Mouse (Mus musculus): ENCODE results near the gene Golph3l. TPM values are rescaled to one million over a fixed set of nuclear protein-coding genes. Genes with fewer than 3 reads are reported as not detected.

The Golph3l gene
- total RNA-seq, 2 experiments from 2014 or later = 18.0 to 19.9 TPM

Other genes with a start within 250 kb of the Golph3l start
- 10 to 100 TPM; 10.9 to 11.6 TPM for gene Setdb1, start 231.7 kb upstream of the Golph3l start, total RNA-seq (2021)
- gene 4930558C23Rik, start 186.1 kb upstream of the Golph3l start, total RNA-seq (2021) = not detected
- gene Arnt, start 154.5 kb upstream of the Golph3l start, total RNA-seq (2021) = 10 to 100 TPM; 34.0 to 34.9 TPM
- 1 to 10 TPM; 5.5 to 7.4 TPM for gene Ctsk, start 89.7 kb upstream of the Golph3l start, total RNA-seq (2021)
- gene Ctss, start 62.1 kb upstream of the Golph3l start, total RNA-seq (2021) = 10 to 100 TPM; 18.2 to 24.3 TPM
- not detected for gene Hormad1, start 29.3 kb upstream of the Golph3l start, total RNA-seq (2021)
- gene Ensa, start 36.1 kb downstream of the Golph3l start, total RNA-seq (2021) = 10 to 100 TPM; 74.3 to 75.2 TPM
- 100 to 1,000 TPM; 159 to 167 TPM for gene Mcl1, start 69.9 kb downstream of the Golph3l start, total RNA-seq (2021)
- 10 to 100 TPM; 39.1 to 40.6 TPM for gene Adamtsl4, start 99.0 kb downstream of the Golph3l start, total RNA-seq (2021)
- 10 to 100 TPM; 46.4 to 52.7 TPM for gene Ecm1, start 150.6 kb downstream of the Golph3l start, total RNA-seq (2021)
- 10 to 100 TPM; 44.4 to 49.4 TPM for gene Tars2, start 171.3 kb downstream of the Golph3l start, total RNA-seq (2021)
- 10 to 100 TPM; 42.5 to 44.6 TPM for gene Rprd2, start 229.9 kb downstream of the Golph3l start, total RNA-seq (2021)